Mouse (Mus musculus) kidney, adult 8-10 months (tissue): ENCODE results near the gene Clcn3.
A peak's percentile ranks its signal among the peaks of the same experiment; 100 is the strongest.

Experiments
- DNase-seq, 2 experiments: peaks; one replicate each; pipeline ENCODE4 v3.0.0; 2022

Gene Clcn3

GRCm38 (mm10) chr8:60868236-60868965 lies 114.7 kb downstream of the Clcn3 start:
- no peak for DNase-seq

GRCm38 (mm10) chr8:60867468-60868115 lies 115.5 kb downstream of the Clcn3 start:
- no peak for DNase-seq

- peak; percentile 28 to 48 for DNase-seq
Measured at GRCm38 (mm10) chr8:60865504-60866114, 117.5 kb downstream of the Clcn3 start.

- no peak for DNase-seq
Measured at GRCm38 (mm10) chr8:60864875-60865274, 118.2 kb downstream of the Clcn3 start.

GRCm38 (mm10) chr8:60861783-60862182 lies 121.3 kb downstream of the Clcn3 start:
- no peak for DNase-seq

- DNase-seq = no peak
Measured at GRCm38 (mm10) chr8:60860749-60861148, 122.4 kb downstream of the Clcn3 start.
